Mouse (Mus musculus) kidney, adult 8-10 months (tissue): Measurements from ENCODE around the gene Itgam.
"Not testable (repeated sequence)": the region's sequence is repeated elsewhere in the genome, so short reads cannot be mapped to it uniquely, and the experiment has no call there.

ENCODE experiments used
- DNase-seq, 2 experiments: peaks; one replicate each; pipeline ENCODE4 v3.0.0; 2022

The Itgam gene

DNA sequence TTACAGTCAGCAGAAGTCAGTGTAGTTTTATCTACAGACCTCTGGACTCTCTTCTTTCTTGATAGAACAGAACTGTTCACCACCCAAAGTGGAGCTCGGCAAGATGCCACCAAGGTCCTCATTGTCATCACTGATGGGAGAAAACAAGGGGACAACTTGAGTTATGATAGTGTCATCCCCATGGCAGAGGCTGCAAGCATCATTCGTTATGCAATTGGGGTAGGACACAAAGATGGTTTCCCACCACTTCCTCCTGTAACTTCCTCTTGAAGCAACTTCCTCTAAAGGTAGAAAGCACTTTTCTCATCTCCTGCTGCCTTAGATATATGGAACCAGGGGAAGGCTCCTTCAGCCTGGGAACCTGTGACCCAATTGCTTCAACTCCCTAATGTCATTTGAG, 71.2 kb downstream of the Itgam start:
- DNase-seq: no peak

- DNase-seq: no peak
Observed at GRCm38 (mm10) chr7:128136927-128137326, 74.5 kb downstream of the Itgam start.

DNA sequence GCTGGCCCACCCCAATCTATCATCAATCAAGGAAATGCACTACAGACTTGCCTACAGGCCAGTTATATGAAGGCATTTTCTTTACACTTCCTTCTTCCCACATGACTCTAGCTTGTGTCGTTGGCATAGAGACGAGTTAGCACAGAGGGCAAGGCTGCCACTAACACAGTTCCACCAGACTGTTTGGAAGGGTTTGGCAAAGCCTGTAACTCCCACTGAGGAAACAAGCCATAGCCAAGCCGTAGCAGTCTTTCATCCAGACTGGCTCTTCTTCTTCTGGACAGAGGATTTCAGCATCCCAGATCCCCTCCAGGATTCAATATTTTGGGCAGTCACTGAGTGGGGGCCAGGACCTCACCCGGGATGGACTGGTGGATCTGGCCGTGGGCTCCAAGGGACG, 77.2 kb downstream of the Itgam start:
- DNase-seq: no peak

DNA sequence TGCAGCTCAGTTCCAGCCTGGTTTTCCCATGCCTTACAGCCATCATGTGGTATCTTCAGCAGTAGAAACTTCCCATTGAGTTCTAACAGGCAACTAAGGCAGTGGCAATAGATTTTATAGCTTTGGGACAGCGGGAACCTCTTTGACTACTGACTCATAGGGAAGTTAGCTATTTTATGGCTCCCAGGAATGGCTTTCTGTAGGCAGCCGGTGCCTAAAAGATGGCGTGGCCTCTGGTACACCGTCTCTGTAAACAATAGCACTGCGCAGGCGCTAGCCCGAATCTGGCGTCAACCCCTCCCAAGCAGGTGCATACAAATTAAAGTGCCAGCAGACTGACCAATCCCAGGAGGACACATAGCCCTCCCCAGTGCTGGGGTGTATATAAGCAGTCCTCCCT, 88.5 kb downstream of the Itgam start:
- no peak for DNase-seq

- DNase-seq: no peak
Observed at GRCm38 (mm10) chr7:128154076-128154475, 91.6 kb downstream of the Itgam start, which contains the start of gene Itgad. Gene Itgad (plus strand): TSS chr7:128154376.

GRCm38 (mm10) chr7:128154924-128155323, 92.5 kb downstream of the Itgam start:
- DNase-seq: no peak

- DNase-seq: not testable (repeated sequence)
Observed at GRCm38 (mm10) chr7:128158688-128159354, 96.4 kb downstream of the Itgam start.

DNA sequence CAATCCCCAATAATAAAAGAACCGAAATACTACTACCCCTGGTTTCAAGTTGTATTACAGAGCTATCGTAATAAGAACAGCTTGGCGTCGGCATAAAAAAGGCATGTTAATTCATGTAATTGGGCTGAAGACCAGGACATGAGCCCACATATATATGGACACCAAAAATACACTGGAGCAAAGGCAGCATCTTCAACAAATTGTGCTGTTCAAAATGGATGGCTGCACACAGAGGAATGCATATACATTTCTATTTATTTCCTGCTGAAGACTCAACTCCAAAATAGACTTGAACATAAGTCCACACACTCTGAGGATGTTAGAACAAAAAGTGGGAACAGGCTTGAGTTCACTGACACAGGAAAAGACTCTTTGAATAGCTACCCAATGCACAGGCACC, 101.6 kb downstream of the Itgam start:
- no peak for DNase-seq

GRCm38 (mm10) chr7:128166391-128166790, 104.0 kb downstream of the Itgam start:
- DNase-seq: no peak
